ENCODE assay signal across 8 mouse cellular contexts in the genomic region with DNA sequence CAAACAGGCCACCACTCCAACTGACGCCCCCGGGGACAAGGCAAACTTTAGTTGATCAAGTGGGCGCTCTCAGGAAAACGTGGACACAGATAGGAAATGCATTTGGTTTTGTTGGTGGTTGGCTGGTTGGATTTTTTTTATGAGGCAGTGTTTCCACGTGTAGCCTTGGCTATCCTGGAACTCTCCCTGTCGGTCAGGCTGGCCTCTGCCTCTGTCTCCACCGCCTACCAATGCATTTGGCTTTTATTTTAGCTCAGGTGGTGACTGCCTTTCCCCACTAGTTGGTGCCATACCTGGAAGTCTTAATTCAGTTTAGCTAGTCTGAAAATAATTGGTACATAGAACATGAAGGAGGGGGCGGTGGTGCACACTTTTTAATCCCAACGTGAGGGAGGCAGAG. TPM values are rescaled to one million over a fixed set of nuclear protein-coding genes. Genes with fewer than 3 reads are reported as not detected.
DNase-seq lines count a peak whose midpoint lies in the region; TF ChIP-seq lines count a peak whose summit lies in the region.

No protein-coding gene starts in this region.

- intact Hi-C loops in gastrocnemius, adult 2 months (cut with DNase I), result no loop called here

- H3K27me3 ChIP-seq in kidney, adult 2 months (replicated peaks; ENCODE audit: control insufficient read depth, insufficient read depth, low read length), result no peaks in the 10 kb centered on the region

- H3K79me2 ChIP-seq in macrophage (ENCODE audit: inconsistent target), result no peaks in the 10 kb centered on the region; the same call in 1 of the 2 replicates

- H3K4me3 ChIP-seq in gastrocnemius, adult 2 months, result peak overlapping the region; percentile 97
- peak overlapping the region; percentile 90 for H3K4me3 ChIP-seq in kidney, adult 2 months (ENCODE audit: insufficient read depth, low read depth, low read length)
- peak overlapping the region; percentile 93 for H3K4me3 ChIP-seq in macrophage (ENCODE audit: inconsistent target)

- H3K36me3 ChIP-seq in kidney, adult 2 months (ENCODE audit: control insufficient read depth, insufficient read depth, low read length), result no peaks in the 10 kb centered on the region
- H3K36me3 ChIP-seq in macrophage (ENCODE audit: inconsistent target), result no peaks in the 10 kb centered on the region

- H3K4me1 ChIP-seq in kidney, adult 2 months (ENCODE audit: control insufficient read depth, insufficient read depth, low read length), result peaks cover 11% of the 10 kb centered on the region; the same call in 1 of the 2 replicates

- no peak for DNase-seq in gastrocnemius, adult 2 months
- DNase-seq in gastrocnemius, adult 8-10 months (ENCODE audit: low spot score in 2 of 2), result no peak
- DNase-seq in MN1 (ENCODE audit: low spot score), result peak; percentile 49
- peak; percentile 10 for DNase-seq in fat pad, adult 2 months (ENCODE audit: extremely low read depth, low read depth, low spot score)
- DNase-seq in kidney, adult 2 months, result peak; percentile 66
- DNase-seq in thymus, postnatal 36 days, result peak; percentile 30 to 31
- DNase-seq in urinary bladder, adult 18-20 months (ENCODE audit: low spot score in 2 of 2), result no peak

- no peak for TF ChIP-seq POLR2A in kidney, adult 2 months (IDR thresholded peaks at IDR 0.05; ENCODE audit: low read depth, low read length)

- no peak; the same call in 1 of the 2 replicates for TF ChIP-seq CTCF in gastrocnemius, adult 2 months (IDR thresholded peaks at IDR 0.05)
- TF ChIP-seq CTCF in kidney, adult 2 months (conservative IDR thresholded peaks at IDR 0.05; ENCODE audit: insufficient read depth, insufficient read length, low read depth, low read length), result peak; percentile 43

- H3K27ac ChIP-seq in gastrocnemius, adult 2 months, result peak overlapping the region; percentile 99; the same call in 1 of the 2 replicates
- H3K27ac ChIP-seq in kidney, adult 2 months (ENCODE audit: insufficient read depth, low read depth, low read length), result peak overlapping the region; percentile 99
- H3K27ac ChIP-seq in macrophage, result peak overlapping the region; percentile 77

- 17% methylated on average over 9 of the region's 9 CpGs for WGBS in kidney, adult 2 months
- WGBS in macrophage (ENCODE audit: missing documents), result 6% methylated on average over 9 of the region's 9 CpGs

RNA-seq across cellular contexts. Expression of a gene that starts 0.7 kb away (rescaled TPM):
- 1 to 10 TPM; 2.1 to 2.4 TPM for total RNA-seq in gastrocnemius, adult 2 months (2021)
- total RNA-seq in gastrocnemius, adult 8-10 months (2022), result 1 to 10 TPM; 1.7 to 2.0 (median 1.9) TPM
- 9.8 and 13.1 TPM in 2 replicates for polyA plus RNA-seq in kidney, adult 2 months (2012; rRNA removed)
- 1 to 10 TPM; 1.4 to 9.8 (median 5.1) TPM for total RNA-seq in macrophage (2018; cell fraction: chromatin; rRNA removed)
- 1 to 10 TPM; 3.4 to 9.5 (median 6.5) TPM for total RNA-seq in macrophage (2018; cell fraction: cytosol; rRNA removed)
- 10 to 100 TPM in 1 of 26 experiments, 1 to 10 TPM in 25; 2.1 to 10.5 (median 5.7) TPM for total RNA-seq in macrophage (2018; cell fraction: nucleus; rRNA removed)
- 5.6 to 7.7 TPM (median 7.2 TPM) in 3 replicates for polyA plus RNA-seq in macrophage (2018)

RNA-seq across cellular contexts. Expression of a gene that starts 8.7 kb away (rescaled TPM):
- total RNA-seq in gastrocnemius, adult 2 months (2021), result 10 to 100 TPM; 26.3 to 28.9 TPM
- 10 to 100 TPM; 26.2 to 32.7 (median 28.6) TPM for total RNA-seq in gastrocnemius, adult 8-10 months (2022)
- 5.5 and 5.7 TPM in 2 replicates for polyA plus RNA-seq in kidney, adult 2 months (2012; rRNA removed)
- total RNA-seq in macrophage (2018; cell fraction: chromatin; rRNA removed), result 10 to 100 TPM; 25.5 to 70.2 (median 49.2) TPM
- total RNA-seq in macrophage (2018; cell fraction: cytosol; rRNA removed), result 10 to 100 TPM; 11.4 to 22.1 (median 17.0) TPM
- total RNA-seq in macrophage (2018; cell fraction: nucleus; rRNA removed), result 10 to 100 TPM; 21.0 to 47.3 (median 30.2) TPM
- 9.2 to 17.3 TPM (median 11.8 TPM) in 3 replicates for polyA plus RNA-seq in macrophage (2018)

RNA-seq across cellular contexts. Expression of a gene that starts 13.4 kb away (rescaled TPM):
- 10 to 100 TPM; 53.3 to 56.1 TPM for total RNA-seq in gastrocnemius, adult 2 months (2021)
- 10 to 100 TPM; 55.6 to 73.7 (median 58.3) TPM for total RNA-seq in gastrocnemius, adult 8-10 months (2022)
- polyA plus RNA-seq in kidney, adult 2 months (2012; rRNA removed), result 19.5 and 20.6 TPM in 2 replicates
- 100 to 1,000 TPM in 25 of 26 experiments, 10 to 100 TPM in 1; 94.6 to 405 (median 169) TPM for total RNA-seq in macrophage (2018; cell fraction: chromatin; rRNA removed)
- 10 to 100 TPM; 31.0 to 76.6 (median 43.8) TPM for total RNA-seq in macrophage (2018; cell fraction: cytosol; rRNA removed)
- total RNA-seq in macrophage (2018; cell fraction: nucleus; rRNA removed), result 100 to 1,000 TPM in 17 of 26 experiments, 10 to 100 TPM in 9; 66.8 to 253 (median 120) TPM
- 37.7 to 90.8 TPM (median 40.3 TPM) in 3 replicates for polyA plus RNA-seq in macrophage (2018)

RNA-seq across cellular contexts. Expression of a gene that starts 54.6 kb away (rescaled TPM):
- total RNA-seq in gastrocnemius, adult 2 months (2021), result 100 to 1,000 TPM; 114 to 135 TPM
- total RNA-seq in gastrocnemius, adult 8-10 months (2022), result 100 to 1,000 TPM; 100 to 122 (median 106) TPM
- 24.4 and 40.3 TPM in 2 replicates for polyA plus RNA-seq in kidney, adult 2 months (2012; rRNA removed)
- 100 to 1,000 TPM in 20 of 26 experiments, 10 to 100 TPM in 6; 78.9 to 170 (median 118) TPM for total RNA-seq in macrophage (2018; cell fraction: chromatin; rRNA removed)
- total RNA-seq in macrophage (2018; cell fraction: cytosol; rRNA removed), result 100 to 1,000 TPM in 16 of 26 experiments, 10 to 100 TPM in 10; 89.0 to 112 (median 102) TPM
- 100 to 1,000 TPM in 5 of 26 experiments, 10 to 100 TPM in 21; 63.8 to 120 (median 88.3) TPM for total RNA-seq in macrophage (2018; cell fraction: nucleus; rRNA removed)
- polyA plus RNA-seq in macrophage (2018), result 108 to 198 TPM (median 124 TPM) in 3 replicates

Comparison
In these comparisons a context has a peak if more than half of its experiments do, and no peak if none do; other contexts are left out.
1. DNase-seq: peak in MN1 (single experiment), fat pad, adult 2 months (single experiment), kidney, adult 2 months (single experiment) and thymus, postnatal 36 days (2 of 2); none in gastrocnemius, adult 2 months (single experiment), gastrocnemius, adult 8-10 months (0 of 2) and urinary bladder, adult 18-20 months (0 of 2).
2. Peak in every context shown above with its lines, with median percentiles within 50 percentile points of each other: H3K27ac ChIP-seq and H3K4me3 ChIP-seq.